Mouse (Mus musculus) cerebellum, adult 2 months (tissue): ENCODE data around the gene Ltbp1.

Source experiments
- CTCF ChIP-seq: fragments of 200-500 bp; IDR thresholded peaks from 2 replicates; pipeline ENCODE4 v1.5.1; 2011; ENCODE audit warnings: low read depth, mild to moderate bottlenecking, control low read depth, low read length, moderate library complexity, borderline replicate concordance; ENCODE audit not compliant: insufficient read depth
- POLR2A ChIP-seq: fragments of 200-500 bp; IDR thresholded peaks from 2 replicates; pipeline ENCODE4 v1.6.1; 2011; ENCODE audit warnings: low read length, control low read depth, borderline replicate concordance; ENCODE audit not compliant: insufficient read depth

GRCm38 (mm10) chr17:75066340-75066739 is 61.0 kb downstream of the Ltbp1 start:
- TF ChIP-seq CTCF (no peak), POLR2A (no peak)
